ENCODE assay signal across 6 mouse cellular contexts in the genomic region with DNA sequence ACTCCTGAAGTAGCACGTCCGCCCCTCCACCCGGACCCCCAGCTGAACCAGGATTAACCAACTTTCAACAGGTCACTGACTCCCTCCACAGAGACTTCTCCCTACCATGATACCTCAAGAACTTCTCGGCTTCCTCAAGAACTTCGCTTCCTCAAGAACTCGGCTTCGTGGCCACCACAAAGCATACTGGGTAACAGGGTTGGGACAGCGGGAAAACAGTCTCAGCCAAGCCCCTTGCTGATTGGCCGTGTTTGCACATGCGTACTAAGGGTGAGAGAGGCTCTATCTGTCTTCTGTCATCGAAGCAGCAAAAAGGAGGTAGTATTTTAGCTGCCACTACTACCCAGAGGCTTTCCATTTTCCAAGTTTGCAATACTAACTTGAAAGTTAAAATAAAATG. TPM values are rescaled to one million over a fixed set of nuclear protein-coding genes. Genes with fewer than 3 reads are reported as not detected.
DNase-seq lines count a peak whose midpoint lies in the region; TF ChIP-seq lines count a peak whose summit lies in the region.
"Not testable (repeated sequence)": the region's sequence is repeated elsewhere in the genome, so short reads cannot be mapped to it uniquely, and the experiment has no call there.

A gene (minus strand): TSS at position 188 of the 400 bp plus-strand sequence.

- 86% methylated on average over 7 of the region's 11 CpGs for WGBS in macrophage (ENCODE audit: missing documents)

- H3K4me1 ChIP-seq in MEL (ENCODE audit: control insufficient read depth in 1 of 2, insufficient read depth in 2 of 2, low read length in 2 of 2) = not testable (repeated sequence)

- DNase-seq in MEL (ENCODE audit: low read depth, low spot score) (peak; percentile 82), R1 (ENCODE audit: low read depth, low spot score) (peak; percentile 2)
- peak; percentile 94 for DNase-seq in heart, adult 11 months
- DNase-seq in layer of hippocampus, adult 9-11 months = peak; percentile 11

- peak within 1 kb of the TSS; percentile 53 for H3ac ChIP-seq in C2C12 (ENCODE audit: control insufficient read depth, insufficient read length, low read depth)

- not testable (repeated sequence) for H3K36me3 ChIP-seq in C2C12 (ENCODE audit: control insufficient read depth, insufficient read depth); MEL (ENCODE audit: control insufficient read depth in 1 of 2, insufficient read depth in 2 of 2, low read length in 2 of 2); macrophage (ENCODE audit: inconsistent target)

- not testable (repeated sequence) for TF ChIP-seq CTCF in C2C12 (IDR thresholded peaks at IDR 0.05; ENCODE audit: control insufficient read depth, insufficient read depth, insufficient read length); MEL (IDR thresholded peaks at IDR 0.05 in 2 of 3, conservative IDR thresholded peaks at IDR 0.05 in 1 of 3; ENCODE audit: control insufficient read depth in 1 of 3, insufficient read depth in 1 of 3, low read depth in 2 of 3, low read length in 3 of 3, poor library complexity in 1 of 3, severe bottlenecking in 1 of 3)

- TF ChIP-seq RAD21 in MEL (IDR thresholded peaks at IDR 0.05; ENCODE audit: low read depth, low read length) = not testable (repeated sequence)

- peak within 1 kb of the TSS; percentile 49 for H3K9ac ChIP-seq in MEL (ENCODE audit: control insufficient read depth, low read depth, low read length, poor library complexity, severe bottlenecking)

- not testable (repeated sequence) for TF ChIP-seq EP300 in MEL (IDR thresholded peaks at IDR 0.05; ENCODE audit: low read depth in 1 of 2, low read length in 2 of 2)

- not testable (repeated sequence) for H3K27me3 ChIP-seq in C2C12 (ENCODE audit: control insufficient read depth, insufficient read depth, insufficient read length); MEL (ENCODE audit: control insufficient read depth in 1 of 2, insufficient read depth in 2 of 2, low read length in 2 of 2)

- H3K79me3 ChIP-seq in C2C12 (ENCODE audit: low read depth) = peaks cover 19% of the 10 kb centered on the region

- peaks cover 26% of the 10 kb centered on the region for H3K79me2 ChIP-seq in C2C12 (ENCODE audit: control insufficient read depth, insufficient read depth)
- H3K79me2 ChIP-seq in MEL (ENCODE audit: control insufficient read depth, insufficient read depth, low read length, poor library complexity); macrophage (ENCODE audit: inconsistent target): not testable (repeated sequence)

- not testable (repeated sequence) for H3K27ac ChIP-seq in MEL (ENCODE audit: control insufficient read depth, low read depth, low read length); macrophage

- peak in 1 of 2 experiments; percentile 56; a peak in 1 of 4 replicates for TF ChIP-seq POLR2A in MEL (IDR thresholded peaks at IDR 0.05; ENCODE audit: control insufficient read depth in 1 of 2, insufficient read depth in 1 of 2, low read depth in 1 of 2, low read length in 2 of 2, poor library complexity in 1 of 2)

- peak within 1 kb of the TSS; percentile 25 for H3K4me3 ChIP-seq in C2C12 (ENCODE audit: insufficient read depth, poor library complexity, severe bottlenecking)
- peak within 1 kb of the TSS; percentile 36 to 60 for H3K4me3 ChIP-seq in MEL (ENCODE audit: control insufficient read depth in 1 of 2, insufficient read depth in 1 of 2, low read depth in 2 of 2, low read length in 2 of 2)
- not testable (repeated sequence) for H3K4me3 ChIP-seq in macrophage (ENCODE audit: inconsistent target)

- H3K9me3 ChIP-seq in MEL (replicated peaks; ENCODE audit: insufficient read depth, low read length) = not testable (repeated sequence)

TF ChIP-seq in C2C12, 6 proteins besides CTCF, POLR2A, EP300 and RAD21:
- peak; percentile 62 for TF ChIP-seq MAX (IDR thresholded peaks at IDR 0.05)

TF ChIP-seq in MEL, 35 proteins besides CTCF, POLR2A, EP300 and RAD21:
- TF ChIP-seq NRF1 (IDR thresholded peaks at IDR 0.05; ENCODE audit: insufficient read depth, low read depth, low read length, poor library complexity, severe bottlenecking) (peak; percentile 49; the same call in 1 of the 2 replicates), HCFC1 (IDR thresholded peaks at IDR 0.05; ENCODE audit: low read depth, low read length) (peak; percentile 63), E2F4 (IDR thresholded peaks at IDR 0.05; ENCODE audit: borderline replicate concordance, low read depth, low read length) (peak; percentile 73; the same call in 1 of the 2 replicates), MAX (IDR thresholded peaks at IDR 0.05; ENCODE audit: low read length) (peak; percentile 72), TBP (IDR thresholded peaks at IDR 0.05; ENCODE audit: low read depth, low read length) (peak; percentile 41; the same call in 1 of the 2 replicates), NELFE (IDR thresholded peaks at IDR 0.05; ENCODE audit: low read depth, low read length) (peak; percentile 24; the same call in 1 of the 2 replicates)

RNA-seq across cellular contexts. Expression of the gene that starts here (rescaled TPM):
- polyA plus RNA-seq in C2C12 (2012; fragmentation: generic; extraction: Trizol) = 29.1 TPM
- total RNA-seq in MEL (2012; rRNA removed) = 39.7 and 46.6 TPM in 2 replicates
- polyA plus RNA-seq in MEL (2012; ENCODE audit: insufficient read depth in 1 of 2, insufficient read length in 2 of 2, low read depth in 1 of 2, low replicate concordance in 2 of 2, missing spikeins in 1 of 2) = 10 to 100 TPM in 1 of 2 experiments, not detected in 1; 31.5 TPM
- 1 to 10 TPM in 11 of 26 experiments, under 1 TPM in 6, not detected in 9; 0.67 to 2.8 (median 1.4) TPM for total RNA-seq in macrophage (2018; cell fraction: chromatin; rRNA removed)
- 1 to 10 TPM; 1.2 to 4.5 (median 3.0) TPM for total RNA-seq in macrophage (2018; cell fraction: cytosol; rRNA removed)
- total RNA-seq in macrophage (2018; cell fraction: nucleus; rRNA removed) = 1 to 10 TPM in 11 of 26 experiments, under 1 TPM in 10, not detected in 5; 0.54 to 2.6 (median 1.2) TPM
- polyA plus RNA-seq in macrophage (2018) = 3.1 to 11.2 TPM (median 4.0 TPM) in 3 replicates

Comparison
In these comparisons a context has a peak if more than half of its experiments do, and no peak if none do; other contexts are left out.
1. DNase-seq: peak in every context shown above with its lines; median percentile 94 in heart, adult 11 months; 82 in MEL; 11 in layer of hippocampus, adult 9-11 months; 2 in R1.